Mouse (Mus musculus): ENCODE results near the gene Dlgap4. TPM values are rescaled to one million over a fixed set of nuclear protein-coding genes. Genes with fewer than 3 reads are reported as not detected.

The Dlgap4 gene
- polyA plus RNA-seq, 1 experiment from 2014 or later: 234 TPM

DNA sequence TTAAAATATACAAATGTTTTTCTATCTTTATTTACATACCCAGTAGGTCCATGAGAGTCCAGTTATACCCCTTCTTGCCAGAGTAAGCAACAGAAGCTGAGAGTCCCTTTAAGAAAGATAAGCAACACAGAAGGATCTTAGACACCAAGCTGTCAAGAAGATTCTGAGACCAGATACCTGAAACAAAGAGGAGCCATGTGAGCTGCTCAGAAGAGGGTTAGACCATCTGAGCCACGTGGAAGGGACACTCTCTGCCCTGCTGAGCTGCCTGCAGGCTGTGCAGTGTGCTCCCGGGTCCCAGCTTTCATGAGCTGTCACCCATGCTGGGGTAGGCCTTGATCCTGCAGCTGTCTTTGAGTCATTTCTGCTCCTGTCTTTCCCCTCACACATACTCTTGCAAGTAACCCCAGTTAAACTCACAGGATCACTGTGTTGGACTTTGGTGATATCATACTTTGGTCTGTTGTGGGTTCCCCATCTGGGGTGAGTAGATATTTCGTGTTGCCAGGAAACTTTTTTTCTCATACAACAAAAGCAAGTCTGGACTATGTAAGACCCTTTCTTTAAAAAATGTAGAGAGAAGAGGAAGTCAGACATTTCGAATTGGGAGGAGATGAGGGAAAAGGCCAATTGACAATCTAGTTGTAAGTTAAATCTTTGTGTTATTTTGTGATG, 190.3 kb downstream of the Dlgap4 start:
- no peak overlapping the region for H3K4me2 ChIP-seq
- H3K4me3 ChIP-seq: no peak overlapping the region
- H3K27me3 ChIP-seq: no peaks in the 10 kb centered on the region
- no peaks in the 10 kb centered on the region for H3K4me1 ChIP-seq
- ATAC-seq: no peak
- 73% methylated on average over 4 of the region's 4 CpGs for WGBS
- no peaks in the 10 kb centered on the region for H3K36me3 ChIP-seq (ENCODE audit: poor library complexity, severe bottlenecking)
- H3K9me3 ChIP-seq (replicated peaks): no peaks in the 10 kb centered on the region
- H3K9ac ChIP-seq: no peak overlapping the region
- no peak overlapping the region for H3K27ac ChIP-seq

- H3K27me3 ChIP-seq: no peaks in the 10 kb centered on the region
- WGBS: 94% methylated on average over 4 of the region's 4 CpGs
- no peak overlapping the region for H3K4me3 ChIP-seq
- H3K9ac ChIP-seq: no peak overlapping the region
- no peak overlapping the region for H3K4me2 ChIP-seq
- no peaks in the 10 kb centered on the region for H3K9me3 ChIP-seq (replicated peaks)
- H3K36me3 ChIP-seq (ENCODE audit: poor library complexity, severe bottlenecking): no peaks in the 10 kb centered on the region
- no peaks in the 10 kb centered on the region for H3K4me1 ChIP-seq
- H3K27ac ChIP-seq: no peak overlapping the region
- no peak for ATAC-seq
Measured at GRCm38 (mm10) chr2:156804589-156804988, 191.1 kb downstream of the Dlgap4 start.

- H3K9me3 ChIP-seq (replicated peaks): no peaks in the 10 kb centered on the region
- no peaks in the 10 kb centered on the region for H3K36me3 ChIP-seq (ENCODE audit: poor library complexity, severe bottlenecking)
- H3K9ac ChIP-seq: no peak overlapping the region
- no peak for ATAC-seq
- H3K27ac ChIP-seq: no peak overlapping the region
- H3K27me3 ChIP-seq: no peaks in the 10 kb centered on the region
- WGBS: 80% methylated on average over 6 of the region's 6 CpGs
- H3K4me3 ChIP-seq: no peak overlapping the region
- H3K4me1 ChIP-seq: no peaks in the 10 kb centered on the region
- H3K4me2 ChIP-seq: no peak overlapping the region
Measured at GRCm38 (mm10) chr2:156806886-156807285, 193.4 kb downstream of the Dlgap4 start.

DNA sequence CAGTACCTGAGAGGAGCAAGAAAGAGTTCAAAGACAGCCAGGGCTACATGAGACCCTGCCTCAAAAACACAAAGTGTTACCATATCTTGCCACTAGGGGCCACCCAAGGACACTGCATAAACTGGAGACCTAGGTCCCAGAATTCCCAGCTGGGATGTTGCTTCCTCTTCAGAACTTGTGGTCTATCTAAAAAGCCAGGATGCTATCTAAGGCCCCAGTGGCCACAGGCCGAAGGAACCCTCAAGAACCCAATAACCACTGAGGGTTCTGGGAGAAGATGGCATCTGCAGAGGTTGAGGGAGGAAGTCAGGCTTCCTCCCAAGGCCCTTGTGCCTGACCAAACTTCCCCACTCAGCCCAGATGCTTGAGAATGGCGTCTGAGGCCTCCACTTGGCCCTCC, 196.1 kb downstream of the Dlgap4 start:
- Histone ChIP-seq H3K4me3 (no peak overlapping the region), H3K36me3 (ENCODE audit: poor library complexity, severe bottlenecking) (no peaks in the 10 kb centered on the region), H3K9ac (no peak overlapping the region), H3K9me3 (replicated peaks) (no peaks in the 10 kb centered on the region), H3K27me3 (no peaks in the 10 kb centered on the region), H3K4me2 (no peak overlapping the region), H3K27ac (no peak overlapping the region), H3K4me1 (peaks cover 4% of the 10 kb centered on the region; the same call in 1 of the 2 replicates)
- 45% methylated on average over 2 of the region's 2 CpGs for WGBS
- ATAC-seq: peak; percentile 27; the same call in 1 of the 2 replicates

DNA sequence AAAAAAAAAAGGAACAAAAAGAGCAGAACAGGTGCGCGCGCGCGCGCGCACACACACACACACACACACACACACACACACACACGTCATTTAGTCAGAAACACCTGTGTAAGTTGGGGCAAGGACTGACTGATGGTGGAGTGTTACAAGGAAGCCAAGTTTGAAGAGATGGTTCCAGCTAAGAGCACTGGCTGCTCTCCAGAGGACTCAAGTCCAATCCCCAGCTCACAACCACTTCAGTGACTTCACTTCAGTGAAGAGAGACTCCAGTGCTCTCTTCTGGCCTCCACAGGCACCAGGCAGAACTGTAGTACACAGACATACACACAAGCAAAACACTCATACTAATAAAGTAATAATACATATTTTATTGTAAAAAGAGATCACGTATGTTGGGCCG, 197.2 kb downstream of the Dlgap4 start:
- no peaks in the 10 kb centered on the region for H3K27me3 ChIP-seq
- H3K4me1 ChIP-seq: peaks cover 5% of the 10 kb centered on the region; the same call in 1 of the 2 replicates
- no peaks in the 10 kb centered on the region for H3K36me3 ChIP-seq (ENCODE audit: poor library complexity, severe bottlenecking)
- no peak overlapping the region for H3K4me3 ChIP-seq
- WGBS: 97% methylated on average over 10 of the region's 10 CpGs
- H3K4me2 ChIP-seq: no peak overlapping the region
- no peak overlapping the region for H3K27ac ChIP-seq
- no peak for ATAC-seq
- H3K9me3 ChIP-seq (replicated peaks): no peaks in the 10 kb centered on the region
- H3K9ac ChIP-seq: no peak overlapping the region

GRCm38 (mm10) chr2:156811556-156811955, 198.1 kb downstream of the Dlgap4 start:
- H3K9ac ChIP-seq: no peak overlapping the region
- no peaks in the 10 kb centered on the region for H3K9me3 ChIP-seq (replicated peaks)
- H3K4me3 ChIP-seq: no peak overlapping the region
- no peak for ATAC-seq
- WGBS: 74% methylated on average over 5 of the region's 5 CpGs
- H3K4me2 ChIP-seq: no peak overlapping the region
- peaks cover 5% of the 10 kb centered on the region; the same call in 1 of the 2 replicates for H3K4me1 ChIP-seq
- no peaks in the 10 kb centered on the region for H3K36me3 ChIP-seq (ENCODE audit: poor library complexity, severe bottlenecking)
- H3K27ac ChIP-seq: no peak overlapping the region
- no peaks in the 10 kb centered on the region for H3K27me3 ChIP-seq

Other genes with a start within 250 kb of the Dlgap4 start
- gene Epb41l1, start 192.8 kb upstream of the Dlgap4 start, polyA plus RNA-seq (2015; fragmentation: Nextera tagmentation; extraction: Ambion mirVana): 5.3 and 7.1 TPM in 2 replicates
- 38.5 and 46.0 TPM in 2 replicates for gene Aar2, start 66.1 kb upstream of the Dlgap4 start, polyA plus RNA-seq (2015; fragmentation: Nextera tagmentation; extraction: Ambion mirVana)
- 28.1 and 28.4 TPM in 2 replicates for gene Myl9, start 161.7 kb downstream of the Dlgap4 start, polyA plus RNA-seq (2015; fragmentation: Nextera tagmentation; extraction: Ambion mirVana)
- gene Tgif2, start 226.3 kb downstream of the Dlgap4 start, polyA plus RNA-seq (2015; fragmentation: Nextera tagmentation; extraction: Ambion mirVana): 63.3 and 73.3 TPM in 2 replicates
- 14.0 and 14.2 TPM in 2 replicates for gene 4930518I15Rik, start 244.2 kb downstream of the Dlgap4 start, polyA plus RNA-seq (2015; fragmentation: Nextera tagmentation; extraction: Ambion mirVana)
- gene Rab5if, start 249.4 kb downstream of the Dlgap4 start, polyA plus RNA-seq (2015; fragmentation: Nextera tagmentation; extraction: Ambion mirVana): 151 and 168 TPM in 2 replicates